Comparison of ENCODE assay signal across 8 mouse cellular contexts in the genomic region with DNA sequence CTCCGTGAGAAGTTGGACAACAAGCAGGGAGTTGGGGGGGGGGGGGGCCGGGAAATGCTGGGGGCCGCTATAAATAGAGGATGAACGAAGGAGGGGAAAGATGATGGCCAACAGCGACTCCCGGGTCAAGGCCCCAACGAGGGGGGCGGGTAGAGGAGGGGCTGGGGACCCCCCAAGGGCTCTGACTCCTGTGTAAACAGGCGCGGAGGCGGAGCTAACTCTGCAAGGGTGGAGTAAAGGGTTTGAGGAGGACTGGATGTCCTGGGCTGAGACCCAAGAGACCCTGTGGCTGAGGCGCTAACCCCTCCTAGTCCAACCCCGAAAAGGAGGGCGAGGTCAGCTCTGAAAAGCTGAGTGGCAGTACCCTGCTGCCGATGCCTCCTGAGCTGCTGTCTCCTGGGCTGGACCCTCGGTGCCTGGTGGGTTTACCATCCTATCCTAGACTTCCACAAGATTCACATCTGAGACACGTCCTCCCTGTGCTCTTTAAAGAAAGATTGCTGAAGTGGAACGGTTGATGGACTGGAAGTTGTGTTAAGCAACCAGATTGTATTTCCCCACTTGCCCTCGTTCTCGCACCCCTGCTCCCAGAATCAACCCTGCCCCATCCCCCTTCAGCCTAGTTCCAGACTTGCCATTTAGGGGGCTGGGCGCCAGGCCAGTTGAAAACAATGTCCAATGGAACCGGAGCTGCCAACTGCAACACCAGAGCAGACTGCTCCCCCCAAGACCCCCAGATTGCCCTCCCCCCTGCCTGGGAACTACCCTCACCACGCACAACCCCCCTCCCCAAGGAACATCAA. TPM values are rescaled to one million over a fixed set of nuclear protein-coding genes. Genes with fewer than 3 reads are reported as not detected.
DNase-seq lines count a peak whose midpoint lies in the region; ATAC-seq lines count a peak whose summit lies in the region.

A gene (minus strand): TSS at position 199 of the 803 bp plus-strand sequence.

- peaks cover 25% of the 10 kb centered on the region for H3K4me1 ChIP-seq in hindbrain, embryonic 10.5 days (replicated peaks)
- H3K4me1 ChIP-seq in neural tube, embryonic 14.5 days (ENCODE audit: control insufficient read depth, insufficient read depth, low read length), result no peaks in the 10 kb centered on the region

- H3K4me3 ChIP-seq in hindbrain, embryonic 10.5 days, result peak within 1 kb of the TSS; percentile 74
- peak within 1 kb of the TSS; percentile 67 for H3K4me3 ChIP-seq in neural tube, embryonic 14.5 days (ENCODE audit: low read depth, low read length)

- peak within 1 kb of the TSS; percentile 68 for H3K9ac ChIP-seq in neural tube, embryonic 14.5 days (replicated peaks; ENCODE audit: low read depth, low read length)

- peaks cover 57% of the 10 kb centered on the region for H3K27me3 ChIP-seq in hindbrain, embryonic 10.5 days (ENCODE audit: insufficient read depth, poor library complexity, severe bottlenecking)
- H3K27me3 ChIP-seq in neural tube, embryonic 14.5 days (ENCODE audit: control insufficient read depth, insufficient read depth, low read length), result no peaks in the 10 kb centered on the region

- H3K36me3 ChIP-seq in hindbrain, embryonic 10.5 days, result no peaks in the 10 kb centered on the region
- H3K36me3 ChIP-seq in neural tube, embryonic 14.5 days (ENCODE audit: control insufficient read depth, insufficient read depth, low read length), result no peaks in the 10 kb centered on the region

- WGBS in hindbrain, embryonic 10.5 days, result 2% methylated on average over 23 of the region's 23 CpGs
- WGBS in neural tube, embryonic 14.5 days, result 3% methylated on average over 23 of the region's 23 CpGs

- peak; percentile 68 for ATAC-seq in neural tube, embryonic 14.5 days (ENCODE audit: low read depth)

- H3K4me2 ChIP-seq in neural tube, embryonic 14.5 days (ENCODE audit: low read depth, low read length), result peak within 1 kb of the TSS; percentile 98

- H3K9me3 ChIP-seq in hindbrain, embryonic 10.5 days, result no peaks in the 10 kb centered on the region
- H3K9me3 ChIP-seq in neural tube, embryonic 14.5 days (ENCODE audit: control insufficient read depth, low read length), result no peaks in the 10 kb centered on the region

- H3K27ac ChIP-seq in hindbrain, embryonic 10.5 days, result peak within 1 kb of the TSS; percentile 79
- H3K27ac ChIP-seq in neural tube, embryonic 14.5 days (ENCODE audit: low read depth, low read length), result peak within 1 kb of the TSS; percentile 77

- peak; percentile 35 for DNase-seq in Muller cell, postnatal 12 days (ENCODE audit: inconsistent ontology term)
- DNase-seq in cerebellum, adult 9-10 months, result peak; percentile 70
- peak; percentile 60 to 77 for DNase-seq in frontal cortex, postnatal 14 days (ENCODE audit: low spot score in 2 of 2)
- peak; percentile 51 for DNase-seq in hindbrain, embryonic 10.5 days (ENCODE audit: low spot score)
- peak; percentile 78 to 86 for DNase-seq in layer of hippocampus, adult 8-10 months (ENCODE audit: low spot score in 2 of 2)
- peak; percentile 83 to 89 for DNase-seq in lung, adult 18-20 months
- peak; percentile 67 for DNase-seq in thymus, postnatal 25 days

RNA-seq across cellular contexts. Expression of the gene that starts here (rescaled TPM):
- polyA plus RNA-seq in hindbrain, embryonic 10.5 days (2016; fragmentation: Nextera tagmentation; extraction: Ambion mirVana), result 10.0 and 16.1 TPM in 2 replicates
- total RNA-seq in layer of hippocampus, adult 8-10 months (2022), result 100 to 1,000 TPM; 843 to 941 (median 912) TPM
- polyA plus RNA-seq in neural tube, embryonic 14.5 days (2014; fragmentation: Nextera tagmentation; extraction: Ambion mirVana), result 168 and 194 TPM in 2 replicates

Comparison
In these comparisons a context has a peak if more than half of its experiments do, and no peak if none do; other contexts are left out.
1. Peak in every context shown above with its lines: DNase-seq, ATAC-seq, H3K4me3 ChIP-seq and H3K27ac ChIP-seq.
2. DNase-seq: peak in every context shown above with its lines; median percentile 86 in lung, adult 18-20 months; 82 in layer of hippocampus, adult 8-10 months; 70 in cerebellum, adult 9-10 months; 68 in frontal cortex, postnatal 14 days; 67 in thymus, postnatal 25 days; 51 in hindbrain, embryonic 10.5 days; 35 in Muller cell, postnatal 12 days.